Mouse (Mus musculus): ENCODE data around the gene Fxn. TPM values are rescaled to one million over a fixed set of nuclear protein-coding genes. Genes with fewer than 3 reads are reported as not detected.

Gene Fxn
- polyA plus RNA-seq, 1 experiment from 2014 or later: 44.6 TPM

Other genes starting within 250 kb of the Fxn start
- gene Fam189a2, start 249.6 kb downstream of the Fxn start, polyA plus RNA-seq (2016; fragmentation: Nextera tagmentation; extraction: Ambion mirVana): 0.57 and 0.88 TPM in 2 replicates
- gene Tjp2, start 55.6 kb downstream of the Fxn start, polyA plus RNA-seq (2016; fragmentation: Nextera tagmentation; extraction: Ambion mirVana): 26.7 and 28.7 TPM in 2 replicates
- 66.4 and 69.6 TPM in 2 replicates for gene Fam122a, start 196.8 kb upstream of the Fxn start, polyA plus RNA-seq (2016; fragmentation: Nextera tagmentation; extraction: Ambion mirVana)